Mouse (Mus musculus): ENCODE results near the gene Krtcap2.

Krtcap2 gene

DNA sequence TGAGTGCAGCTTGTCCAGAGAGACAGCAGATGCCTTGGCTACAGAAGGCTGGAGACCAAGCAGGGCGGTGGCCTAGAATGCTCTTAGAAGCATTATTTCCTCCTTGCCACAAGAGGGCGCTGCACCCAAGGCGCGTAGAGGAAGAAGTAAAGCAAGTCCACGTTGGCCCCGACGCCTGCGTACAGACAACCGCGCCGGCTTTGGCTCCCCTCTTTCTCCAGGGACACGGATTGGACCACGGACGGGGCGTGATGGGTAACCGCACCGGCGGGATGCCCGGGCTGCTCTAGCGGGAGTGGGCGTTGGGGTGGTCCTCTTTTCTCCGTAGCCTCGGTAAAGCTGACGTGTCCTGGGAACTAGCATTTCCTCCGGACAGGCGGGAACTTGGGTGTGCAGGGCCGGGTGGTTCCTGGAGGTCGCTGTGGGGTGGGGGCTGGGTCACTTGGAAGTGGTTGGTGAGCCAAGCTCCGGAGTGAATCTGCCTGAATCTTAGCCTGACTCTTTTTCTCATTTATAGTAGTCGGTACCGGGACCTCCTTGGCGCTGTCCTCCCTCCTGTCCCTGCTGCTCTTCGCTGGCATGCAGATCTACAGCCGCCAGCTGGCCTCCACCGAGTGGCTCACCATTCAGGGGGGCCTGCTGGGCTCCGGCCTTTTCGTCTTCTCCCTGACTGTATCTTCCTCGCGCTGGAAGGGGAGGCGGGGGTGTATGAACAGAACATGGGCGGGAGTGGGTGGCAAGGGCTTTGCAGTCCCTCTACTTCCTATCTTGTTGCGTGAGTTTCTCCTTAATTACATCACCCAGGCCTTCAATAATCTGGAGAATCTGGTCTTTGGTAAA lies 715 bp downstream of the Krtcap2 start, which contains the start of gene Trim46:
Gene Trim46, minus strand, starts transcription at position 49 of the 840 bp plus-strand sequence.
- DNase-seq (ENCODE audit: low read depth, low spot score) = peak; percentile 96

- no peak for DNase-seq (ENCODE audit: low read depth, low spot score)
Measured at GRCm38 (mm10) chr3:89247466-89247865, 1.7 kb downstream of the Krtcap2 start.

DNA sequence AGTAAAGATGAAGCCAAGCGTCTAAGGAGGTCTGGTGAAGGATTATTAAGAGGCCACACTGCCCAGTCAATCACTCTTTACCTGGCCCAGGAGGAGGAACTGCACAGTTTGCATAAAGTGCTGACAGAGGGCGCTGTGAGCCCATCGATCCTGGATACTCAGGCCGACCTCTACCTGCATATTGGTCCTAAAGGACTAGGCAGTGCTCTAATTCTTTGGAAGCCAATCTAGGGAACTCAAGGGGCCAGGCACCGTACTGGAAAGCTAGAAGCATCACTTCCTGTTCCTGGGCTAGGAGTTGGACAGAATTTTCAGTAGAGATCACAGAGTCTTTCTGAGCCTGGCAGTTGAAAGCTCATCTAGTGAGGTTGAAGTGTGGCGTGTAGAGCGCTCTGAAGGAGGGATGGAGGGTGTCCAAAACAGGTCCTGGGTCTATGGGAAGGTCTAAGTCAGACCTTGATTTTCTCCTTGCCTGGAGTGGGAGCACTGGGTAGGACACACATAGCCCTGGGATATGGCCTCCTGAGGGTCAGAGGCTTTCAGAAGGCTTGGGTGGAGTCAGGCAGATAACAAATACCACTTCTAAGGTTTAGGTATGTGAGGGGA lies 4.8 kb downstream of the Krtcap2 start:
- DNase-seq (ENCODE audit: low read depth, low spot score) = peak; percentile 65

DNA sequence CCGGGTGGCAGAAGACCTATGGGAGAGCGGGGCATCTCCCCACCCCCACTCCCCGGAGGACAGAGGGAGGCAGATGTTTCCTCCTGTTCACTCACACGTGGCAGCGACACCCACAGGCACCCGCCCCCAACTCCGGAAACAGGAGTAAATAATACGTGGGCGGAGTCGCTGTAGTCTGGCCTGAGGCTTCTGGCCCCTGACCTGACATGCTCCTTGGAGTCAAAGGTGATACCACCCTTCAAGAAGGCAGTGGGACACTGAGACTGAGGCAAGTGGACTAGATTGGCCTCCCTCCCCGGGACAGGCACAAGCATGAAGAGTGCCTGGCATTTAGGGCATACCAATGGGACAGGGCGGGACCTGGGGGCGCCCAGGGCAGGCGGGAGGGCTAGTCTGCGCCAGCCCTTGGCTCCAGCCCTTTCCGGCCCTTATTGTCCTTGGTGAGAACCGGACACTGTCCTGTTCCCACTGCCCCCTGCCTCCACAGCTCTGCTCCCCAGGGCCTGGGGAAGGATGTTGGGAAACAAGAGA lies 5.7 kb downstream of the Krtcap2 start:
- no peak for DNase-seq (ENCODE audit: low read depth, low spot score)

DNA sequence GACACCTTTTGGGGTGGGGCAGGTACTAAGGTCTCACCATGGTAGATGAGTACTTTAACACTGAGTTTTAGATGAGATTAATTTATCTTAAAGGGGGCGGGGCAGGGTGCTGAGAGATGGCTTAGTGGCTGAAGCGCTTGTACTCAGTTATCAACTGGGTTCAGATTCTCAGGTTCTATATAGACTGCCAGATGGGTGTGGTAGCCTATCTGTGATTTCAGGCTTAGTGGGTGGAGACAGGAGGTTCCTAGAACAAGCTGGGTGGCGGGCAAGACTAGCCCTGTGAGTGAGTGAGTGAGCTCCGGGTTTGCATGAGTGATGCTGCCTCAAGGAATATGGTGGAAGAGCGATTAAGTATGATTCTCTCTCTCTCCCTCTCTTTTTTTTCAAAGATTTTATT lies 9.2 kb downstream of the Krtcap2 start:
- DNase-seq (ENCODE audit: low read depth, low spot score) = no peak

- DNase-seq (ENCODE audit: low read depth, low spot score) = peak; percentile 61
Measured at GRCm38 (mm10) chr3:89256177-89256576, 10.4 kb downstream of the Krtcap2 start.

- DNase-seq (ENCODE audit: low read depth, low spot score) = no peak
Measured at GRCm38 (mm10) chr3:89259076-89259475, 13.3 kb downstream of the Krtcap2 start, which contains the start of gene Dpm3. Gene Dpm3 (plus strand): TSS chr3:89259358.

GRCm38 (mm10) chr3:89260211-89260610 lies 14.4 kb downstream of the Krtcap2 start:
- no peak for DNase-seq (ENCODE audit: low read depth, low spot score)

DNA sequence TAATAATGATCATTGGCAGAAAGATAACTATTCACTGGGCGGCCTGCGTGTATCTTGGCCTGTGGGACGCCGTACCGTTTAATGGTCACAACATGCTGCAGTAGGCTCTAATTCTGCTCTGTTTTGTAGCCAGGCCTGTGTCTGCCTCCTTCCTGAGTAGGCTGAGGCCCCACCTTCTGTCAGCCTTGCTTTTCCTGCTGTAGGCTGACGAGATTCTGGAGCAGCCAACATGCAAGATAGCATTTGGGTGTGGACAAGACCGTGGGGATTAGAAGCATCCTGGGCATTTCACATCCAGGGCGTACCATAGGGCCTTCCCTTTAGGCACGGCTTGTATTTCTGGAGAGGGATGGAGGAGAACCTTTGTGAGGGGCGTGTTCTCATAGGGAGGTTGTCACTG lies 16.7 kb downstream of the Krtcap2 start:
- no peak for DNase-seq (ENCODE audit: low read depth, low spot score)

DNA sequence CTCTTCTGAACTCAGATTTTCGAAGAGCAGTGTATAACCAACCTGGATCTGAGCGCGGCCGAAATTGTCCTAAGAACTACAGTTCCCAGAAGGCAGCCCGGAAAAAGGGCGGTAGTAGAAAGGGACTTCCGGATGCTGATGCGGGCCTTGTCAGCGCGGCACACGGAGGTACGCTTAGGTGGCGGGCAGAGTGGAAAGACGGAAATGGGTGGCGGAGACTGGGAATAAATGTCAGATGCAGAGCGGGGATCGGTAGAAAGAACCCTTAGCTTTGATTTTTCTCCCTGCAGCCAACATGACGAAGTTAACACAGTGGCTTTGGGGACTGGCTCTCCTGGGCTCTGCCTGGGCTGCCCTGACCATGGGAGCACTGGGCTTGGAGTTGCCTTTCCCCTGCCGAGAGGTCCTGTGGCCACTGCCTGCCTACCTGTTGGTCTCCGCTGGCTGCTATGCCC lies 20.7 kb downstream of the Krtcap2 start:
- DNase-seq (ENCODE audit: low read depth, low spot score) = peak; percentile 93

DNA sequence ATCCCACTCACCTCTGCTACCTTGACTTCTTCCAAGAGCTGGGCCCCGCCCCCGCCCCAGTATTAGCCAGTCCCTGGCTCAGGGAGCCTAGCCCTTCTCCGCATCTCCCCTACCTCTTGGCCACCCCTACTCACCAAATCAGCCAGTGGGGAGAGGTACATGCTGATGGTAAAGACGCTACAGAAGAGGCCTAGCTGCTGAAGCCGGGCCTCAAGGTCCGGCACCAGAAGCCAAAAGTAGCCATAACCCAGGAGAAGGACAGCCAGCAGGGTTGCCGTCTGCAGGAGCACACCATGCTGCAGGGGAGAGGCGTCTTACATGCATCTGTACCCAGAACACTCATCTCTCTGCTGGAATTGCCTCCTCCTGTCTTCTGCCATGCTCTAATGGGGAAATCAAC lies 23.1 kb downstream of the Krtcap2 start:
- no peak for DNase-seq (ENCODE audit: low read depth, low spot score)

DNA sequence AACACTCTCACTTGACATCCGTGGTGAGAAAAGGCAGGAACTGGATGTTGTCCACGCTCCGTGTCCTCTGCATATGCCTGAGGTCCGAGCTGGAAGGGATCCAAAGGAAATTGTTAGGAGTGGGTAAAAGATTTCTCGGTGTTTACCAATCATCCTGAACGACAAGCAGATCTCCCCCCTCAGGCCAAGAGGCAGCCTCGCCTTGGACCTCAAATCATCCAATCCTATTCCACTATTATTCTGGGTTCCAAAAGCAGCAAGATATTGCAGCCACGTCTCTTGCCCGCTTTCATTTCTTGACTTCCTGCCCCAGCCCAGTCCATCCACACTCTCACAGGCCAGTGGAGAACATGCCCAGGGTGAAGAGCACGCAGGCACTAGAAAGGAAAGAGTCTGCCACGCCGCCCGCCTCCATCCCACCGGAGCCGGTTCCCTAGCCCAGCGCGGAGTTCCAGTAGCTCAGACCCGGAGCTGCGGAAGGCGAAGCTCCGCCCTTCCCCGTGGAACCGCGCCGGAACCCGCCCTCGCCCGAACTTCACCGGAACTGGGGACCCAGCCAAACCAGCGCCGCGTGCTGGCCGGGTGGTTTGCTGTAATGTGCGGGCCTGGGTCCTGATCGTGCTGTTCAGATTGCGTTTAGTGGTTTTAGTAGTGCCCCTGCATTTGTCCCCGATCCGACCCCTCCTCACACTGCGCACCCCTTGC lies 24.4 kb downstream of the Krtcap2 start, which contains the start of gene Slc50a1:
Gene Slc50a1, minus strand, starts transcription at position 520 of the 705 bp plus-strand sequence.
- DNase-seq (ENCODE audit: low read depth, low spot score) = peak; percentile 62

DNA sequence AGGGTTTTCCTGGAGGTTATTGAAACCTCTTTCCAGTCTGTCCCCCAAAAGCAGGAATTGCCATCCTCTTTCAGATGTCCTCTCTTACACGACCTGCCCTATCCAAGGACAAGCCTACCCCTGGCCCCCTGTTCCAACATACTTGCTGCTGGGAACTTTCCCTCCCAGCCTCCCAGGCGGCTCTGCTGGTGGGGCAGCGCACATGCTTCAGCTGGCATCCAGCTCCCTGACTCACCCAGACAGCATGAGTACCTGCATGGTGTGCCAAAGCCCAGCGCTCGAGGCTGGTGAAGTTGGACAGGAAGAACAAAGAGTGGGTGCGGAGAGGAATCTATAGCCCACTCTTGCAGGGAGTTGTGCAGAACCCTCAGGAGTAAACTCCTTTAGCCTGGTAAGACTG lies 25.1 kb downstream of the Krtcap2 start:
- peak; percentile 82 for DNase-seq (ENCODE audit: low read depth, low spot score)

- peak; percentile 51 for DNase-seq (ENCODE audit: low read depth, low spot score)
Measured at GRCm38 (mm10) chr3:89271760-89272159, 26.0 kb downstream of the Krtcap2 start.

- no peak for DNase-seq (ENCODE audit: low read depth, low spot score)
Measured at GRCm38 (mm10) chr3:89276061-89276460, 30.3 kb downstream of the Krtcap2 start.

GRCm38 (mm10) chr3:89277281-89278021 lies 31.7 kb downstream of the Krtcap2 start:
- DNase-seq (ENCODE audit: low read depth, low spot score) = peak; percentile 71

DNA sequence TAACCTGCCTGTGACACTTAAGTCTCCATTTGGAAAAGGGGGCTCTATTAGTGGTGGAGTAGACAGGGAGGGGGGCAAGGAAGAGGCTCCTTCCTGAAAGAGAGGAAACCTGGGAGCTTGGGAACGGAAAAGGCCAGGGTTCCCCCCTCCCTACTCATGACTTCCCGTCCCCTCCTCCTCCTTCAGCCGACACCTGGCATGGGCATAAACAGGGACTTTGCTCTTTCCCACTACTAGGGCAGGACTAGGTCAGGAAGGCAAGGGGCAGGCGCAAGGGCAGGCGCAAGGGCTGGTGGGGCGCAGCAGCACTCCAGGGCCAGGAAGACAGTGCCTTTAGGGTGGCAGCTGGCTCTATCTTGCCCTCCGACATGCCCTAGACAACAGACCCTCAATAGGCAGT lies 32.3 kb downstream of the Krtcap2 start:
- DNase-seq (ENCODE audit: low read depth, low spot score) = no peak

DNA sequence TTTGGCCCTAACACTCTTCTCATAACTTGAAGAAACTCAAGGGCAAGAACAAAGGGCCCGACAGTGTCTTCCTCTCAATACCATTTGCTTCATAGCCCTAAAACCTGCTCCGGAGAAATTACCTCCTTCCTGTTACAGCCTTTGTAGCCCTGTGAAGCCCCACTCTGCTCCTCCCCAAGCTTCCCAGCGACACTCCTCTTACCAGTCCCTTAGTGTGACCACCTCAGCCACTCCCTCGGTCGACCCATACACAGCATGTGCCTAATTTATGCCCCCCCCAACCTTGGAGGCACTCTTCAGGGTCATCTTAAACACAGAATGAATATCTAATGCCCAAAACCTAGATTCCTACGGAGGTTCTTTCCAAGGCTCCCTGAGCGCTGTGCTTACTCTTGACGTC lies 32.9 kb downstream of the Krtcap2 start:
- no peak for DNase-seq (ENCODE audit: low read depth, low spot score)

DNA sequence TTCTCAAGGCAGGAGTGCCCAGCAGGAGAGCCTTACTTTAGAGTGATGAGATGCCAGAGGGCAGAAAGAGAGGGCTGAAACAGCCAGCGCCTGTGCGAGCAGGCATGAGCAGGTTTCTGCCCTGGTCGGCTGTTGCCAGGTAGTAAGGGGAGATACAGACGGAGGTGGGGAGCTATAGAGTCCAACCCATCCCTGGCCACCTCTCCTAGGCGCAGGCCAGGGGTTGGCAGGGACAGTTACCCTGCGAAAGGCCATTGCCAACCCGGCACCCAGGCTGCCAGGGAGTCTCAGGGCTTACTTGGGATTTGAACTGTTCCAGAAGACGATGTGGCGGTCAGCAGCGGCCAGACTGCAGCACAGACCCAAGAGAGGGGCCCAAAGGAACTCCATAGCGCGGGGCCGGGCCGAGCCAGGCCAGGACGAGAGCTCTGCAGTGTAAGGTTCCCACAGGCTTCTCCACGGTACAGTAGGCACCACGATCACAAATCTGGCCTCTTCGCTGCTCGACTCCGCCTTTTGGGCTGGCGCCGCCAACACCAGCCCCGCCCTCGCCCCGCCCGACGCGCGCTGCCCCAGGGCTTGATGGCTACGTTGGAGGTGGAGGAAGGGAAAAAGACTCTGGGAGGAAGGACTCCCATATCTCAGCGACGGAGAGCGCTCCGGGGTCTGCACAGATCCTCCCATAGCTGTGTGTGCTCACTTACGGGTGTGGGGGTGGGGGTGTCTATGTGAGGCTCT lies 33.6 kb downstream of the Krtcap2 start:
- DNase-seq (ENCODE audit: low read depth, low spot score) = peak; percentile 90

GRCm38 (mm10) chr3:89280050-89280605 lies 34.4 kb downstream of the Krtcap2 start:
- peak; percentile 65 for DNase-seq (ENCODE audit: low read depth, low spot score)
